Mouse (Mus musculus) MEL (cell line): ENCODE results near the gene Sprr2d.

Source experiments
- CHD2 ChIP-seq: IDR thresholded peaks from 2 replicates; pipeline ENCODE4 v1.6.1; 2011; ENCODE audit warnings: low read length, improper control_type of control experiment
- CTCF ChIP-seq, 3 experiments: IDR thresholded peaks in 2 of 3; conservative IDR thresholded peaks in 1 of 3; 2 replicates each; pipeline ENCODE4 v1.5.1; 2011 to 2012; ENCODE audit warnings: low read length in 3 of 3, low read depth in 2 of 3, mild to moderate bottlenecking in 2 of 3, improper control_type of control experiment in 1 of 3, inconsistent platforms in 1 of 3, mixed read lengths in 1 of 3, moderate library complexity in 1 of 3; ENCODE audit not compliant: control insufficient read depth in 1 of 3, insufficient read depth in 1 of 3, poor library complexity in 1 of 3, severe bottlenecking in 1 of 3
- EP300 ChIP-seq, 2 experiments: IDR thresholded peaks; 2 replicates each; pipeline ENCODE4 v1.6.1; 2011; ENCODE audit warnings: improper control_type of control experiment in 2 of 2, low read length in 2 of 2, low read depth in 1 of 2, mild to moderate bottlenecking in 1 of 2
- GATA1 ChIP-seq: IDR thresholded peaks from 2 replicates; pipeline ENCODE4 v1.6.1; 2011; ENCODE audit warnings: low read depth, low read length, improper control_type of control experiment
- HCFC1 ChIP-seq: IDR thresholded peaks from 2 replicates; pipeline ENCODE4 v1.6.1; 2012; ENCODE audit warnings: low read depth, mild to moderate bottlenecking, inconsistent platforms, low read length, improper control_type of control experiment, moderate library complexity
- KAT2A ChIP-seq: conservative IDR thresholded peaks from 2 replicates; pipeline ENCODE4 v1.6.1; 2012; ENCODE audit warnings: low read depth, low read length, improper control_type of control experiment, inconsistent platforms
- MAFK ChIP-seq: IDR thresholded peaks from 2 replicates; pipeline ENCODE4 v1.6.1; 2011; ENCODE audit warnings: low read depth, mild to moderate bottlenecking, low read length, improper control_type of control experiment, borderline replicate concordance
- MAZ ChIP-seq: IDR thresholded peaks from 2 replicates; pipeline ENCODE4 v1.6.1; 2012; ENCODE audit warnings: low read depth, mild to moderate bottlenecking, inconsistent platforms, low read length, improper control_type of control experiment
- POLR2A ChIP-seq, 2 experiments: IDR thresholded peaks; 2 replicates each; pipeline ENCODE4 v1.6.1; 2011 to 2012; ENCODE audit warnings: low read length in 2 of 2, mild to moderate bottlenecking in 2 of 2, control low read depth in 1 of 2, improper control_type of control experiment in 1 of 2, low read depth in 1 of 2, moderate library complexity in 1 of 2; ENCODE audit not compliant: control insufficient read depth in 1 of 2, insufficient read depth in 1 of 2, poor library complexity in 1 of 2
- POLR2AphosphoS2 ChIP-seq: IDR thresholded peaks from 2 replicates; pipeline ENCODE4 v1.6.1; 2011; ENCODE audit warnings: low read length, improper control_type of control experiment
- RCOR1 ChIP-seq: IDR thresholded peaks from 2 replicates; pipeline ENCODE4 v1.6.1; 2012; ENCODE audit warnings: low read depth, mild to moderate bottlenecking, inconsistent platforms, low read length, improper control_type of control experiment
- SIN3A ChIP-seq: IDR thresholded peaks from 2 replicates; pipeline ENCODE4 v1.6.1; 2012; ENCODE audit warnings: low read length, improper control_type of control experiment, inconsistent platforms
- SMC3 ChIP-seq: IDR thresholded peaks from 2 replicates; pipeline ENCODE4 v1.6.1; 2011; ENCODE audit warnings: low read depth, low read length, improper control_type of control experiment
- ZKSCAN1 ChIP-seq: IDR thresholded peaks from 2 replicates; pipeline ENCODE4 v1.6.1; 2012; ENCODE audit warnings: low read depth, mild to moderate bottlenecking, inconsistent platforms, low read length, improper control_type of control experiment, moderate library complexity

GRCm38 (mm10) chr3:92317384-92317783 lies 21.6 kb upstream of the Sprr2d start:
- TF ChIP-seq RCOR1 = no peak
- no peak for TF ChIP-seq CHD2
- TF ChIP-seq MAZ = no peak
- no peak for TF ChIP-seq CTCF (IDR thresholded peaks at IDR 0.05 in 2 of 3, conservative IDR thresholded peaks at IDR 0.05 in 1 of 3; ENCODE audit: control insufficient read depth in 1 of 3, insufficient read depth in 1 of 3, low read depth in 2 of 3, low read length in 3 of 3, poor library complexity in 1 of 3, severe bottlenecking in 1 of 3)
- TF ChIP-seq MAFK = no peak
- no peak for TF ChIP-seq EP300 (IDR thresholded peaks at IDR 0.05; ENCODE audit: low read depth in 1 of 2, low read length in 2 of 2)
- TF ChIP-seq POLR2A (IDR thresholded peaks at IDR 0.05; ENCODE audit: control insufficient read depth in 1 of 2, insufficient read depth in 1 of 2, low read depth in 1 of 2, low read length in 2 of 2, poor library complexity in 1 of 2) = no peak
- TF ChIP-seq ZKSCAN1 = no peak
- no peak for TF ChIP-seq SMC3
- TF ChIP-seq POLR2AphosphoS2 = no peak
- no peak for TF ChIP-seq HCFC1
- TF ChIP-seq GATA1 = no peak
- no peak for TF ChIP-seq KAT2A
- no peak for TF ChIP-seq SIN3A
